Mouse (Mus musculus): ENCODE measurements at regions not wholly inside any gene's neighbourhood (a gene's known extent, or its start where the extent isn't known, plus 50 kb on each side); places are given as distances from the start of the nearest gene placed in this dataset.

GRCm38 (mm10) chr14:40758441-40758840, 134.6 kb downstream of the Sh2d4b start:
- no peak overlapping the region for H3K9ac ChIP-seq
- H3K36me3 ChIP-seq: no peaks in the 10 kb centered on the region
- WGBS: 55% methylated on average over 6 of the region's 6 CpGs
- no peak for ATAC-seq (ENCODE audit: low FRiP score, low read depth)
- no peaks in the 10 kb centered on the region for H3K4me1 ChIP-seq (replicated peaks)
- no peak overlapping the region for H3K27ac ChIP-seq (replicated peaks)
- H3K4me2 ChIP-seq: no peak overlapping the region
- H3K9me3 ChIP-seq: no peaks in the 10 kb centered on the region
- H3K27me3 ChIP-seq: no peaks in the 10 kb centered on the region
- H3K4me3 ChIP-seq: no peak overlapping the region

GRCm38 (mm10) chr14:40740541-40740940, 152.5 kb downstream of the Sh2d4b start:
- ATAC-seq (ENCODE audit: low FRiP score, low read depth): no peak

GRCm38 (mm10) chr14:40731861-40732260, 161.2 kb downstream of the Sh2d4b start:
- Histone ChIP-seq H3K4me3 (no peak overlapping the region), H3K4me1 (replicated peaks) (no peaks in the 10 kb centered on the region), H3K27ac (replicated peaks) (no peak overlapping the region), H3K9ac (no peak overlapping the region), H3K36me3 (no peaks in the 10 kb centered on the region), H3K4me2 (no peak overlapping the region), H3K9me3 (no peaks in the 10 kb centered on the region), H3K27me3 (no peaks in the 10 kb centered on the region)
- no peak for ATAC-seq (ENCODE audit: low FRiP score, low read depth)
- WGBS: 86% methylated on average over 2 of the region's 2 CpGs

More at GRCm38 (mm10) chr14:40740541-40740940, 152.5 kb downstream of the Sh2d4b start:
- no peak overlapping the region for H3K9ac ChIP-seq
- H3K27ac ChIP-seq (replicated peaks): no peak overlapping the region
- no peak overlapping the region for H3K4me2 ChIP-seq
- H3K4me1 ChIP-seq (replicated peaks): no peaks in the 10 kb centered on the region
- no peaks in the 10 kb centered on the region for H3K36me3 ChIP-seq
- H3K9me3 ChIP-seq: no peaks in the 10 kb centered on the region
- no peak overlapping the region for H3K4me3 ChIP-seq
- H3K27me3 ChIP-seq: no peaks in the 10 kb centered on the region

- no peak overlapping the region for H3K27ac ChIP-seq (replicated peaks)
- no peak overlapping the region for H3K9ac ChIP-seq
- H3K9me3 ChIP-seq: no peaks in the 10 kb centered on the region
- no peak overlapping the region for H3K4me3 ChIP-seq
- ATAC-seq (ENCODE audit: low FRiP score, low read depth): peak; percentile 69; the same call in 1 of the 2 replicates
- H3K4me1 ChIP-seq (replicated peaks): peaks cover 10% of the 10 kb centered on the region
- H3K36me3 ChIP-seq: no peaks in the 10 kb centered on the region
- 49% methylated on average over 4 of the region's 4 CpGs for WGBS
- H3K4me2 ChIP-seq: no peak overlapping the region
- no peaks in the 10 kb centered on the region for H3K27me3 ChIP-seq
These were observed 184.0 kb downstream of the Sh2d4b start for GRCm38 (mm10) chr14:40708981-40709531.

GRCm38 (mm10) chr14:40707419-40707818, 185.6 kb downstream of the Sh2d4b start:
- Histone ChIP-seq H3K4me1 (replicated peaks) (peaks cover 13% of the 10 kb centered on the region), H3K27me3 (no peaks in the 10 kb centered on the region), H3K36me3 (no peaks in the 10 kb centered on the region), H3K4me3 (no peak overlapping the region), H3K27ac (replicated peaks) (no peak overlapping the region), H3K9ac (no peak overlapping the region), H3K4me2 (no peak overlapping the region), H3K9me3 (no peaks in the 10 kb centered on the region)
- ATAC-seq (ENCODE audit: low FRiP score, low read depth): no peak
- 76% methylated on average over 2 of the region's 2 CpGs for WGBS

GRCm38 (mm10) chr14:40703451-40703850, 189.6 kb downstream of the Sh2d4b start:
- 0 out of 2 replicates have a peak, but pooled peaks have one; percentile 51 for ATAC-seq (ENCODE audit: low FRiP score, low read depth)
- 51% methylated on average over 7 of the region's 7 CpGs for WGBS
- Histone ChIP-seq H3K27ac (replicated peaks) (no peak overlapping the region), H3K27me3 (no peaks in the 10 kb centered on the region), H3K9ac (no peak overlapping the region), H3K4me1 (replicated peaks) (peaks cover 13% of the 10 kb centered on the region), H3K9me3 (no peaks in the 10 kb centered on the region), H3K4me2 (no peak overlapping the region), H3K36me3 (no peaks in the 10 kb centered on the region), H3K4me3 (no peak overlapping the region)

GRCm38 (mm10) chr14:40681711-40682110, 211.4 kb downstream of the Sh2d4b start:
- H3K4me1 ChIP-seq (replicated peaks): no peaks in the 10 kb centered on the region
- no peaks in the 10 kb centered on the region for H3K36me3 ChIP-seq
- H3K9ac ChIP-seq: no peak overlapping the region
- H3K27ac ChIP-seq (replicated peaks): no peak overlapping the region
- no peak overlapping the region for H3K4me2 ChIP-seq
- no peaks in the 10 kb centered on the region for H3K27me3 ChIP-seq
- no peak for ATAC-seq (ENCODE audit: low FRiP score, low read depth)
- no peak overlapping the region for H3K4me3 ChIP-seq
- no peaks in the 10 kb centered on the region for H3K9me3 ChIP-seq
- 67% methylated on average over 1 of the region's 1 CpGs for WGBS

GRCm38 (mm10) chr14:40653558-40653957, 239.5 kb downstream of the Sh2d4b start:
- no peaks in the 10 kb centered on the region for H3K4me1 ChIP-seq (replicated peaks)
- 32% methylated on average over 1 of the region's 1 CpGs for WGBS

More at GRCm38 (mm10) chr14:40653558-40653957, 239.5 kb downstream of the Sh2d4b start:
- H3K4me3 ChIP-seq: no peak overlapping the region
- no peaks in the 10 kb centered on the region for H3K9me3 ChIP-seq
- H3K36me3 ChIP-seq: no peaks in the 10 kb centered on the region
- no peak overlapping the region for H3K27ac ChIP-seq (replicated peaks)
- no peak overlapping the region for H3K9ac ChIP-seq
- ATAC-seq (ENCODE audit: low FRiP score, low read depth): no peak
- H3K4me2 ChIP-seq: no peak overlapping the region
- no peaks in the 10 kb centered on the region for H3K27me3 ChIP-seq
